29 mouse cellular contexts compared by ENCODE assay signal in the genomic region with DNA sequence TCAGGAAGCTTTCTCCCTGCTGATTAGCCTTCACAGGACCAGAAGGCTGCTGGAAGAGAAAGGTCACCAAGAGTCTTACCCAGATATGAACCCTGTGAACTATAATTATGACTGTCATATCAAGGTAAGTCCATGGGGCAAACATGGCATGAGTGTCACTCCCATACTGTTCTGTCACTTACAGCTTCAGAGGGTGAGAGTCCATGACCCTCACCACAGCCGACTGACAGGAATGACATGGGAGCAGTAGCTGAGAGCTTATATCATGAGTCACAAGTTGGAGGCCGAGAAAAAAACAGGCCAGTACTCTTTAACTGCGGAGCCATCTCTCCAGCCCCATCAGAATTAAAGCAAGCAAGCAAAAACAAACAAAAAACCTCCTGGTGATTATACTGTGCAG.
DNase-seq lines count a peak whose midpoint lies in the region; ATAC-seq and TF ChIP-seq lines count a peak whose summit lies in the region.
"Had no signal": no experiment of that assay in that cellular context is flagged by ENCODE, and none has a peak within 500 bp of the region (broad histone marks: within the 10 kb centered on the region; RNA-seq: fewer than 3 reads in every experiment).

No protein-coding gene starts in this region.

- TF ChIP-seq CTCF in small intestine, adult 2 months (IDR thresholded peaks at IDR 0.05; ENCODE audit: extremely low read depth, insufficient read length, insufficient replicate concordance, low read depth, low read length): no peak

- H3K4me2 ChIP-seq in forebrain, embryonic 12.5 days: no peak overlapping the region
- no peak overlapping the region for H3K4me2 ChIP-seq in forebrain, embryonic 14.5 days (ENCODE audit: low read length)
- no peak overlapping the region for H3K4me2 ChIP-seq in intestine, embryonic 16.5 days (ENCODE audit: low read depth, low read length)
- H3K4me2 ChIP-seq in midbrain, embryonic 15.5 days: no peak overlapping the region
- H3K4me2 ChIP-seq: embryonic facial prominence, embryonic 13.5 days; heart, embryonic 15.5 days; liver, embryonic 12.5 days; midbrain, embryonic 12.5 days; stomach, embryonic 15.5 days had no signal

- H3K4me3 ChIP-seq in forebrain, embryonic 12.5 days (replicated peaks): no peak overlapping the region
- no peak overlapping the region for H3K4me3 ChIP-seq in forebrain, embryonic 14.5 days (ENCODE audit: low read depth, low read length)
- no peak overlapping the region for H3K4me3 ChIP-seq in intestine, embryonic 16.5 days (ENCODE audit: low read length)
- no peak overlapping the region for H3K4me3 ChIP-seq in small intestine, adult 2 months (ENCODE audit: low read depth, low read length)
- no peak overlapping the region for H3K4me3 ChIP-seq in midbrain, embryonic 15.5 days
- H3K4me3 ChIP-seq: embryonic facial prominence, embryonic 13.5 days; erythroblast, embryonic 14.5 days; heart, embryonic 10.5 days; heart, embryonic 15.5 days; liver, embryonic 12.5 days; megakaryocyte, embryonic 14.5 days; midbrain, embryonic 12.5 days; stomach, embryonic 15.5 days had no signal

- DNase-seq in forebrain, embryonic 14.5 days (ENCODE audit: low spot score): no peak
- DNase-seq in adrenal gland, postnatal 36 days: peak; percentile 15 to 33
- DNase-seq in left cerebral cortex, postnatal 14 days (ENCODE audit: low spot score in 2 of 2): no peak
- DNase-seq: cerebellum, adult 18-20 months; cerebellum, postnatal 10 days; gastrocnemius, postnatal 10 days; heart, adult 11 months; kidney, adult 11 months; kidney, postnatal 14 days; liver, postnatal 0 days; lung, postnatal 4 days; retina, postnatal 1 day; right cerebral cortex, postnatal 14 days; thymus, postnatal 14 days had no signal

- WGBS in forebrain, embryonic 12.5 days: 84% methylated on average over 3 of the region's 3 CpGs
- WGBS in forebrain, embryonic 14.5 days: 81% methylated on average over 3 of the region's 3 CpGs
- 44% methylated on average over 3 of the region's 3 CpGs for WGBS in intestine, embryonic 16.5 days
- WGBS in small intestine, adult 2 months: 17% methylated on average over 3 of the region's 3 CpGs
- WGBS in midbrain, embryonic 15.5 days: 79% methylated on average over 3 of the region's 3 CpGs

- intact Hi-C loops in left cerebral cortex, postnatal 14 days (cut with DNase I): no loop called here

- no peaks in the 10 kb centered on the region for H3K9me3 ChIP-seq in forebrain, embryonic 12.5 days
- no peaks in the 10 kb centered on the region for H3K9me3 ChIP-seq in forebrain, embryonic 14.5 days (replicated peaks; ENCODE audit: control insufficient read depth, low read length)
- H3K9me3 ChIP-seq in intestine, embryonic 16.5 days (ENCODE audit: control insufficient read depth, low read length): no peaks in the 10 kb centered on the region
- H3K9me3 ChIP-seq in midbrain, embryonic 15.5 days: no peaks in the 10 kb centered on the region
- H3K9me3 ChIP-seq: embryonic facial prominence, embryonic 13.5 days; heart, embryonic 10.5 days; heart, embryonic 15.5 days; liver, embryonic 12.5 days; megakaryocyte, embryonic 14.5 days; midbrain, embryonic 12.5 days; stomach, embryonic 15.5 days had no signal

- H3K4me1 ChIP-seq in forebrain, embryonic 12.5 days: peaks cover 5% of the 10 kb centered on the region; the same call in 1 of the 2 replicates
- no peaks in the 10 kb centered on the region for H3K4me1 ChIP-seq in forebrain, embryonic 14.5 days (ENCODE audit: control insufficient read depth, insufficient read depth, low read length)
- H3K4me1 ChIP-seq in intestine, embryonic 16.5 days (ENCODE audit: control insufficient read depth, insufficient read depth, low read length): 0 out of 2 replicates have a peak, but pooled peaks cover 3% of the 10 kb centered on the region
- peaks cover 11% of the 10 kb centered on the region for H3K4me1 ChIP-seq in small intestine, adult 2 months (ENCODE audit: control insufficient read depth, insufficient read depth, insufficient read length, low read length)
- H3K4me1 ChIP-seq in midbrain, embryonic 15.5 days: no peaks in the 10 kb centered on the region
- H3K4me1 ChIP-seq: embryonic facial prominence, embryonic 13.5 days; liver, embryonic 12.5 days; megakaryocyte, embryonic 14.5 days; stomach, embryonic 15.5 days had no signal

- no peak for ATAC-seq in forebrain, embryonic 12.5 days (ENCODE audit: low FRiP score)
- no peak for ATAC-seq in forebrain, embryonic 14.5 days
- ATAC-seq in intestine, embryonic 16.5 days: peak; percentile 92
- no peak for ATAC-seq in midbrain, embryonic 15.5 days (replicated peaks)
- ATAC-seq: activated CD4-positive, CD25-positive, alpha-beta regulatory T cell, adult 4 months; hindbrain, postnatal 0 days; liver, embryonic 12.5 days; liver, postnatal 0 days had no signal

- no peak for TF ChIP-seq POLR2A in small intestine, adult 2 months (IDR thresholded peaks at IDR 0.05; ENCODE audit: low read depth, low read length)

- no peaks in the 10 kb centered on the region for H3K27me3 ChIP-seq in forebrain, embryonic 12.5 days
- H3K27me3 ChIP-seq in forebrain, embryonic 14.5 days (replicated peaks; ENCODE audit: control insufficient read depth, insufficient read depth, low read length): no peaks in the 10 kb centered on the region
- H3K27me3 ChIP-seq in intestine, embryonic 16.5 days (replicated peaks; ENCODE audit: control insufficient read depth, insufficient read depth, low read length): no peaks in the 10 kb centered on the region
- H3K27me3 ChIP-seq in small intestine, adult 2 months (ENCODE audit: control insufficient read depth, insufficient read depth, low read length): no peaks in the 10 kb centered on the region
- no peaks in the 10 kb centered on the region for H3K27me3 ChIP-seq in midbrain, embryonic 15.5 days (replicated peaks)
- H3K27me3 ChIP-seq: CH12.LX; embryonic facial prominence, embryonic 13.5 days; heart, embryonic 15.5 days; liver, embryonic 12.5 days; stomach, embryonic 15.5 days had no signal

- H3K9ac ChIP-seq in forebrain, embryonic 12.5 days: no peak overlapping the region
- no peak overlapping the region for H3K9ac ChIP-seq in forebrain, embryonic 14.5 days (ENCODE audit: low read length)
- no peak overlapping the region for H3K9ac ChIP-seq in intestine, embryonic 16.5 days (ENCODE audit: low read depth, low read length)
- no peak overlapping the region for H3K9ac ChIP-seq in midbrain, embryonic 15.5 days
- H3K9ac ChIP-seq: embryonic facial prominence, embryonic 13.5 days; heart, embryonic 15.5 days; liver, embryonic 12.5 days; liver, postnatal 0 days; midbrain, embryonic 12.5 days; stomach, embryonic 15.5 days had no signal

- H3K27ac ChIP-seq in forebrain, embryonic 12.5 days: 0 out of 2 replicates have a peak overlapping the region, but pooled peaks have one; percentile 13
- H3K27ac ChIP-seq in forebrain, embryonic 14.5 days (ENCODE audit: low read depth, low read length): no peak overlapping the region
- no peak overlapping the region for H3K27ac ChIP-seq in intestine, embryonic 16.5 days (ENCODE audit: low read length)
- peak overlapping the region; percentile 86 for H3K27ac ChIP-seq in small intestine, adult 2 months (ENCODE audit: insufficient read depth, low read depth, low read length)
- no peak overlapping the region for H3K27ac ChIP-seq in midbrain, embryonic 15.5 days
- H3K27ac ChIP-seq: embryonic facial prominence, embryonic 13.5 days; heart, embryonic 10.5 days; heart, embryonic 15.5 days; hindbrain, postnatal 0 days; liver, embryonic 12.5 days; midbrain, embryonic 12.5 days; stomach, embryonic 15.5 days had no signal

- H3K36me3 ChIP-seq in forebrain, embryonic 12.5 days (replicated peaks): no peaks in the 10 kb centered on the region
- H3K36me3 ChIP-seq in forebrain, embryonic 14.5 days (ENCODE audit: control insufficient read depth, insufficient read depth, low read length): no peaks in the 10 kb centered on the region
- H3K36me3 ChIP-seq in intestine, embryonic 16.5 days (ENCODE audit: control insufficient read depth, insufficient read depth, low read length): no peaks in the 10 kb centered on the region
- H3K36me3 ChIP-seq in small intestine, adult 2 months (ENCODE audit: control insufficient read depth, insufficient read depth, low read length): no peaks in the 10 kb centered on the region
- H3K36me3 ChIP-seq in midbrain, embryonic 15.5 days (replicated peaks): no peaks in the 10 kb centered on the region
- H3K36me3 ChIP-seq: embryonic facial prominence, embryonic 13.5 days; heart, embryonic 10.5 days; heart, embryonic 15.5 days; liver, embryonic 12.5 days; midbrain, embryonic 12.5 days; stomach, embryonic 15.5 days had no signal

Comparison
In these comparisons a context has a peak if more than half of its experiments do, and no peak if none do; other contexts are left out.
1. H3K27ac ChIP-seq: peak in forebrain, embryonic 12.5 days (single experiment) and small intestine, adult 2 months (single experiment); none in forebrain, embryonic 14.5 days (single experiment), intestine, embryonic 16.5 days (single experiment) and midbrain, embryonic 15.5 days (single experiment).
2. DNase-seq: peak in adrenal gland, postnatal 36 days (2 of 2); none in forebrain, embryonic 14.5 days (single experiment) and left cerebral cortex, postnatal 14 days (0 of 2).